Mouse (Mus musculus): ENCODE results near the gene Gm10334.
"Not testable (repeated sequence)": the region's sequence is repeated elsewhere in the genome, so short reads cannot be mapped to it uniquely, and the experiment has no call there.

Gene Gm10334

GRCm38 (mm10) chr6:41446045-41446444 lies at the start of gene Gm10334:
Gm10334 (minus strand) TSS chr6:41446145.
- not testable (repeated sequence) for DNase-seq (ENCODE audit: low spot score in 2 of 2)

GRCm38 (mm10) chr6:41458632-41459031 lies 12.7 kb upstream of the Gm10334 start, which contains the start of gene Prss1:
Prss1 (plus strand) TSS chr6:41458932.
- DNase-seq (ENCODE audit: low spot score in 2 of 2), result not testable (repeated sequence)

GRCm38 (mm10) chr6:41442261-41442660 lies 3.7 kb downstream of the Gm10334 start:
- DNase-seq (ENCODE audit: low spot score in 2 of 2), result not testable (repeated sequence)
